Mouse (Mus musculus) Muller cell, postnatal 12 days (primary cell): Measurements from ENCODE around the gene Mpp3.
A peak's percentile ranks its signal among the peaks of the same experiment; 100 is the strongest.

Experiments
- DNase-seq: peaks from one replicate; pipeline ENCODE4 v3.0.0-alpha.2; 2015; ENCODE audit errors: inconsistent ontology term

Gene Mpp3

DNA sequence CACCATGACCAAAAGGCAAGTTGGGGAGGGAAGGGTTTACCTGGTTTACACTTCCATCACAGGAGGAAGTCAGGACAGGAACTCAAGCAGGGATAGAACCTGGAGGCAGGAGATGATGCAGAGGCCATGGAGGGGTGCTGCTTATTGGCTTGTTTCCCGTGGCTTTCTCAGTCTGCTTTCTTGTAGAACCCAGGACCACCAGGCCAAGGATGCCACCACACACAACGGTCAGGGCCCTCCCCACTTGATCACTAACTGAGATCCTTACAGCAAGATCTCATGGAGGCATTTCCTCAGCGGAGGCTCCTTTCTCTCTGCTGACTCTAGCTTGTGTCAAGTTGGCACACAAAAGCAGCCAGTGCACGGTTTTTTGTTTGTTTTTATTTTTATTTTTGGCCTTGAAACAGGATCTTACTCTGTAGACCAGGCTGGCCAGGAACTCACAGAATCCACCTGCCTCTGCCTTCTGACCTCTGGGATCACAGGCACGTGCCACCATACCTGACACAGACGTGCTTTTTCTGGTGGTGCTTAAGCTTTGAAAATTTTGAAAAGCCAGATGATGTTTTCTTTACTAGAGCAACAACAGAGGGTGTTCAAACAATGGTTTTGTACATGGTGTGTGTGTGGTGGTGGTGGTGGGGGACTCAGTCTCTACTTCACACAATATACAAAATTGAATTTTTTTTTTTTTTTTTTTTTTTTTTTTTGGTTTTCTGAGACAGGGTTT lies at the start of gene Mpp3:
TSS of gene Mpp3 (minus strand) at position 375 of the 730 bp plus-strand sequence.
- DNase-seq: no peak

- no peak for DNase-seq
These were observed 45.5 kb upstream of the Mpp3 start for GRCm38 (mm10) chr11:102073722-102074121.

- no peak for DNase-seq
These were observed 44.5 kb upstream of the Mpp3 start for GRCm38 (mm10) chr11:102072729-102073128.

GRCm38 (mm10) chr11:102070426-102070825 lies 42.2 kb upstream of the Mpp3 start:
- peak; percentile 46 for DNase-seq

DNA sequence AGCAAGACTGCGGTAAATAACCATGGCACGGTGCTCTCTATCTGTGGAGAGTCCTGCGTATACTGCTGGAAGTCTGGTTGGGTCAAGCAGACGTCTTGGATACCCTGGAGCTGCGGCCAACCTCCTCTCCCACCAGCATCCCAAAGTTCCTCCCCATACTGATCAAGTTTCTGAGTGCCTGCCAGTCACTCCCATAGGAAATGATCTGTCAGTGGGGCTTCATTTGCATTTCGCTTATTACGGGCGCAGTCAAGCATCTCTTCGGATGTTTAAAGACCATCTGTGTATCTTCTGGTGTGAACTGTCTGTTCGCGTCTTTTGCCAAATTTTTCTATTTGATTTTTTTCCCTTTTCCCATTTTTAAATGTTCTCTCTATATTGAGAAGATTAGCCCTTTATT lies 41.4 kb upstream of the Mpp3 start:
- no peak for DNase-seq

DNA sequence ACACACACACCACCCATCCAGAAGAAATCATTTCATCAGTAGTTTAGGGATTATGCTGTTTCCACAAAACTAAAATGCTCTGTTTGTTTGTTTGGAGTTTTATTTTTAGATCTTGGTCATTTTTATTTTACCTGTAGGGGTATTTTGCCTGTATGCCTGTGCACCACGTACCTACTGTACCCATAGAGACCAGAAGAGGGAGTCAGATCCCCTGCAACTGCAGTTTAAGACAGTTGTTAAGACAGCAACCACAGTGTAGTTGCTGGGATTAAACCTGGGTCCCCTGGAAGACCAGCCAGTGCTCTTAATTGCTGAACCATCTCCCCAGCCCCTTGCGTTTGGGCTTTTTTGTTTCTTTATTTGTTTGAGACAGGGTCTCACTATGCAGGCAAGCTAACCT lies 40.7 kb upstream of the Mpp3 start:
- no peak for DNase-seq

DNA sequence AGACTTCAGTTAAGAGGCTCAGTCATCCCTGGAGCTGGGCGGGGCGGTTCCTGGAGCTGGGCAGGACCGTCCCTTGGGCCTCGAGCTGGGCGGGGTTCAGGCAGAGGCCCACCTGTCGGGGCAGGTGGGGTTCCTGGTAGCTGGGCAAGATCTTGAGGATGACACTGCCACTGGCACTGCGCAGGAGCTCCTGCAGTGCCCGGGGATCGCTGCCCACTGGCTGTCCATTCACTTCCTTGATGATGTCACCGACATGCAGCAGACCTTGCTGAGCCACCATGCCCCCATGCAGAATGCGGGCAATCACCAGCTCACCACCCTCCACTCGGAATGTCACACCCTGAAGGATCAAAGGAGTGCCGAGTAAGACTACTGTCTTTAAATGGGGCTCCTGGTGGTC lies 34.8 kb upstream of the Mpp3 start:
- no peak for DNase-seq

GRCm38 (mm10) chr11:102061941-102062473 lies 33.7 kb upstream of the Mpp3 start:
- DNase-seq: no peak

GRCm38 (mm10) chr11:102061236-102061940 lies 33.1 kb upstream of the Mpp3 start:
- peak; percentile 86 for DNase-seq

- DNase-seq: no peak
These were observed 25.6 kb upstream of the Mpp3 start for GRCm38 (mm10) chr11:102053847-102054246.

DNA sequence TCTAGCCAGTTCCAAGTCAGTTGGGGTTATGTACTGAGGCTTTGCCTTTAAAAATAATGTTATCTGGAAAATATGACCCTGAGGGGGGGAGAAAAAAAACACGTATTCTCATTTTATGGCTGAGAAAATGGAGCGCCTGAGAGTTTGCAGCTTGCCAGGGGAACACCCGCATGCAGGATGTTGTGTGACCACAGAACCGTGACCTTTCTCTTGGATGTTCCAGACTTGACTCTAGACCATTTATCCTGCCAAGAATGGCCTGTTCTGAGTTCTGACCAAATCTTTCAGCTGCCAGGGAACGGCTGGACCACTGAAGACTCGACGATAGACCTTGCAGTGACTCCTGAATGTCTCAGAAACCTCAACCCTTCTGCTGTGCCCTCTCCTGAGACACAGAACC lies 24.9 kb upstream of the Mpp3 start:
- peak; percentile 19 for DNase-seq

DNA sequence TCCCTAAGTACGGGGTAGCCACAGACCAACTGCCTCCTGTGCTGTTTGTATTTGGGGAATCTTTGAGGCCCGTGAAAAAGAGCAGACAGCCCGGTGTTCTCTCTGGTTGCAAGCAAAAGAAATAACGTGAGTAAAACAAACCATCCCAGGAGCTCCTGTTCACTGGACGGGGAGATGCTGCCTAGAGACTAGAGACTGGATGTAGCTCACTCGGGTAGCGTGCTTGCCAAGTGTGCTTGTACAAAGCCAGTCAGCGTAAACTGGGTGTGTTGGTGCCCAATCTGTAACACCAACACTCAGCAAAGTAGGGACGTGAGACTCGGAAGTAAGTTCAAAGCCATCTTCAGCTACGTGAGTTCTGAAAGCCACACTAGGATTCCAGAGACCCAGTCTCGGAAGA lies 24.4 kb upstream of the Mpp3 start:
- no peak for DNase-seq

GRCm38 (mm10) chr11:102051954-102052353 lies 23.7 kb upstream of the Mpp3 start:
- DNase-seq: no peak

DNA sequence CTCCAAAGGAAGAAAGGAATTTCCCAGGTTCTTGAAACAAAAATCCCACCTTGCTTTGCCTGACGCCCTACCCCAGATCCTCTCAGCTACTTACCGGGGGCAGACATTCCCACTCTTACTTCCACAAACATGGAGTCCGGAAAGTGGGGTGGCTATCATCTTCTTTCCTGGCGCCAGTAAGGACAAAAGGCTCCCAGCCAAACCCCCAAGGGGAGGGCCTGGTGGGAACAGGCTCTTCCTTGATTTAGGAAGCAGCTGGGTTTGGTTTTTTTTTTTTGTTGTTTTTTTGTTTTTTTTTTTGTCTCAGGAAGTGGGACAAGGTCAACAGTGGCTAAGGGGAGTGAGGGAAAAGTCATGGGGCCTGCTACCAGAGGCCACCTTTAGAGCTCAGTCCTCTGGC lies 23.3 kb upstream of the Mpp3 start:
- no peak for DNase-seq

DNA sequence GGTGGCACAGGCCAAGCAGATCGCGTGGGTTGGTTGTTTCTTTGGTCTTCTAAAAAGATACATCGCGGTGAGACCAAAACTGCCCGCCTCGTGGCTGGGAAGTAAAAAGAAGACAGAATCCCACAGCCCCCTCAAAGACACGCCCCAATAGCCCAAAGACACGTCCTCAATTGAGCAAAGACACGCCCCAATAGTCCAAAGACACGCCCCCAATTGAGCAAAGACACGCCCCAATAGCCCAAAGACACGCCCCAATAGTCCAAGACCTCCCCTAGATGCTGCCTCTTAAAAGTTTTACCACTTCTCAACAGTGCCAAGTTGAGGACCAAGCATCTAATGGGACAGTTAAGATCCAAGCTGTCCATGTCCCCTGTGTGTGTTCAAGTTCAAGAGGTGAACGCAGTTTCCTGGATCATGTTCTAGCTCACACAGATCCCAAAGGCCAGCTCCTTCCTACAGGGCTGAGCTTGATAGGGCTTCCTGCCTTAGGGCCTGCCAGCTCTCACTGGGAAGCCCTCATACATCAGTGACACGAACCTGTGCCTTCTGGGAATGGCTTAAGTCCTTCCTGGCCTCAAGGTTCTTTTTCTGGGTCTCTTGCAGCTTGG lies 21.7 kb upstream of the Mpp3 start:
- DNase-seq: no peak

- DNase-seq: no peak
These were observed 18.3 kb upstream of the Mpp3 start for GRCm38 (mm10) chr11:102046607-102047006.

GRCm38 (mm10) chr11:102044691-102045212 lies 16.5 kb upstream of the Mpp3 start:
- no peak for DNase-seq

DNA sequence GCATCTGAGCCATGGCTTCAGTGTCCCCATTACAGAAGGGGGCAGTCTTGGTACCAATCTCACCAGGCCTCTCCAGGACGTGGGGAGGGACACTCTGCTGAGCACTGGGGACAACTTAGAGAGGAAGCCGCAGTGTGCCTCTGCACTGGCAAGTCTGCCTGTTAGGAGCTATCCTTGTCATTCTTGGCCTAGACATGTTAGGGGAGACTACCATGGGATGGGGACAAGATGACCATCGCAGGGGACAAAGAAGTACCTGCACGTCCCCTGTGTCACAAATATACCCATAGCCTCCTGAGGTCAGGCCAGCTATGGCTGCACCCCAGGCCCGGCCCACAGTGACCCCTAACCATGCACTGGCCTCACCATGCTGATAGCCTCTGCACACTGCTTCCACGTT lies 15.1 kb upstream of the Mpp3 start:
- no peak for DNase-seq

GRCm38 (mm10) chr11:102042971-102043370 lies 14.7 kb upstream of the Mpp3 start:
- DNase-seq: no peak

DNA sequence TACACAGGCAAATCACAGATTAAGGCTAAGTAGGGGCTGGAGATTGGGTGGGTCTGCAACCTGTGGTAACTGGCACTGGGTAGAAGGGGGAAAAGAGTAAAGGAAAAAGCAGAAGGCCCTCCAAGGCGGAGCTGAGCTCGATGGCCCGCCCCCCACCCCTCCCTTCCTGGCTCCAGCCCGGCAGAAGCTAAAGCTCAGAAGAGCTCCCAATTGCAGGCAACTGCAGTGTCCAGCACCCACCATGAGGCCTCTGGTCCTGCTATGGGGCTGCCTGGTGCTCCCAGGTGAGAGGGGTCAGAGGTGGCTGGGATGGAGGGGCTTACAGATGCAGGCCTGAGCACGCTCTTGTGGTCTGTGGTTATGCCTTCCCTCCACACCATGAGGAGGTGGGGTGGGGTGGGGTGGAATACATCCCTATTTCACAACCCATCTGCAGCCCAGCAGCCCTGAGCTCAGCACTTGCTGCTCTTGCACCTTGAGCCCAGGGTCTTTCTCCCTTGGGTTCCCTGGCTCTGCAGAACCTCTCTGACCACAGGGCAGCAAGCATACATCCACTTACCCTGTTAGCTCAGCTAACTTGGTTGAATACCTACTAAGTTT lies 13.2 kb upstream of the Mpp3 start, which contains the start of gene Cd300lg:
TSS of gene Cd300lg (plus strand) at position 160 of the 600 bp plus-strand sequence.
- DNase-seq: no peak

DNA sequence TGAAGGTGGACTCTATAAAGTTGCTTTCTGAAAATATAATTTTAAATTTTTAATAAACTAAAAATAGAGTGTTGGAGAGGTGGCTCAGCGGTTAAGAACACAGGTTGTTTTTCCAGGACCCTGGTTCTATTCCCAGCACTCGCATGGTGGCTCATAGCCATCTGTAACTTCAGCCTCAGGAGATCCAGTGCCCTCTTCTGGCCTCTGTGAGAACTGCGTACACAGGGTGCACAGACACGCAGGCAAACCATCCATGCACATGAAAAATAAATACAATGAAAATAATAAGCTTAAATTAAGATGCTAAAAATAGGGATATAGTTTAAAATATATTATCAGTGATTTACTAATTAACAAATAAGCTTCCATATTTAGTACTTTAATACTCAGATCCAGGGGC lies 12.4 kb upstream of the Mpp3 start:
- no peak for DNase-seq

- DNase-seq: peak; percentile 92
These were observed 11.9 kb upstream of the Mpp3 start for GRCm38 (mm10) chr11:102040138-102040524.
